Mouse (Mus musculus): Measurements from ENCODE around the gene Psg28. TPM values are rescaled to one million over a fixed set of nuclear protein-coding genes. Genes with fewer than 3 reads are reported as not detected.
"Not testable (repeated sequence)": the region's sequence is repeated elsewhere in the genome, so short reads cannot be mapped to it uniquely, and the experiment has no call there.

Gene Psg28
- polyA plus RNA-seq (2014; fragmentation: Nextera tagmentation; extraction: Ambion mirVana) = not detected in 2 replicates

GRCm38 (mm10) chr7:18431941-18432340 lies at the start of gene Psg28:
Gene Psg28, minus strand, starts transcription at chr7:18432041.
- ATAC-seq (replicated peaks; ENCODE audit: insufficient number of reproducible peaks, low FRiP score, low TSS enrichment); H3K4me3 ChIP-seq (ENCODE audit: low read depth, low read length); H3K4me2 ChIP-seq; H3K4me1 ChIP-seq (ENCODE audit: control insufficient read depth, insufficient read depth, low read length); H3K9ac ChIP-seq (ENCODE audit: low read depth, low read length); H3K36me3 ChIP-seq (ENCODE audit: control insufficient read depth, insufficient read depth, low read length); H3K27ac ChIP-seq (ENCODE audit: low read depth, low read length); H3K9me3 ChIP-seq (replicated peaks; ENCODE audit: control insufficient read depth, low read length); H3K27me3 ChIP-seq (ENCODE audit: control insufficient read depth, insufficient read depth, low read length): not testable (repeated sequence)
- WGBS (ENCODE audit: insufficient replicate concordance) = 65% methylated on average over 2 of the region's 2 CpGs

GRCm38 (mm10) chr7:18403407-18403806 lies 28.4 kb downstream of the Psg28 start:
- Histone ChIP-seq H3K9ac (ENCODE audit: low read depth, low read length) (no peak overlapping the region), H3K27ac (ENCODE audit: low read depth, low read length) (no peak overlapping the region), H3K4me3 (ENCODE audit: low read depth, low read length) (no peak overlapping the region), H3K4me2 (no peak overlapping the region), H3K27me3 (ENCODE audit: control insufficient read depth, insufficient read depth, low read length) (no peaks in the 10 kb centered on the region), H3K4me1 (ENCODE audit: control insufficient read depth, insufficient read depth, low read length) (no peaks in the 10 kb centered on the region), H3K9me3 (replicated peaks; ENCODE audit: control insufficient read depth, low read length) (peaks cover 8% of the 10 kb centered on the region), H3K36me3 (ENCODE audit: control insufficient read depth, insufficient read depth, low read length) (no peaks in the 10 kb centered on the region)
- 27% methylated on average over 11 of the region's 11 CpGs for WGBS (ENCODE audit: insufficient replicate concordance)
- no peak for ATAC-seq (replicated peaks; ENCODE audit: insufficient number of reproducible peaks, low FRiP score, low TSS enrichment)

GRCm38 (mm10) chr7:18402527-18403237 lies 29.2 kb downstream of the Psg28 start:
- WGBS (ENCODE audit: insufficient replicate concordance) = 30% methylated on average over 34 of the region's 35 CpGs
- H3K4me2 ChIP-seq = no peak overlapping the region
- H3K27me3 ChIP-seq (ENCODE audit: control insufficient read depth, insufficient read depth, low read length) = no peaks in the 10 kb centered on the region
- H3K4me1 ChIP-seq (ENCODE audit: control insufficient read depth, insufficient read depth, low read length) = no peaks in the 10 kb centered on the region
- no peaks in the 10 kb centered on the region for H3K36me3 ChIP-seq (ENCODE audit: control insufficient read depth, insufficient read depth, low read length)
- peaks cover 8% of the 10 kb centered on the region for H3K9me3 ChIP-seq (replicated peaks; ENCODE audit: control insufficient read depth, low read length)
- H3K27ac ChIP-seq (ENCODE audit: low read depth, low read length) = no peak overlapping the region
- H3K4me3 ChIP-seq (ENCODE audit: low read depth, low read length) = no peak overlapping the region
- no peak for ATAC-seq (replicated peaks; ENCODE audit: insufficient number of reproducible peaks, low FRiP score, low TSS enrichment)
- H3K9ac ChIP-seq (ENCODE audit: low read depth, low read length) = no peak overlapping the region

- not testable (repeated sequence) for H3K27me3 ChIP-seq (ENCODE audit: control insufficient read depth, insufficient read depth, low read length); H3K4me2 ChIP-seq; H3K4me1 ChIP-seq (ENCODE audit: control insufficient read depth, insufficient read depth, low read length); ATAC-seq (replicated peaks; ENCODE audit: insufficient number of reproducible peaks, low FRiP score, low TSS enrichment); H3K4me3 ChIP-seq (ENCODE audit: low read depth, low read length); H3K36me3 ChIP-seq (ENCODE audit: control insufficient read depth, insufficient read depth, low read length); H3K27ac ChIP-seq (ENCODE audit: low read depth, low read length); H3K9ac ChIP-seq (ENCODE audit: low read depth, low read length); H3K9me3 ChIP-seq (replicated peaks; ENCODE audit: control insufficient read depth, low read length)
- 76% methylated on average over 4 of the region's 4 CpGs for WGBS (ENCODE audit: insufficient replicate concordance)
Observed at GRCm38 (mm10) chr7:18391483-18391882, 40.4 kb downstream of the Psg28 start.

GRCm38 (mm10) chr7:18378295-18378694 lies 53.5 kb downstream of the Psg28 start:
- no peak overlapping the region for H3K9ac ChIP-seq (ENCODE audit: low read depth, low read length)
- H3K4me1 ChIP-seq (ENCODE audit: control insufficient read depth, insufficient read depth, low read length) = no peaks in the 10 kb centered on the region
- H3K4me3 ChIP-seq (ENCODE audit: low read depth, low read length) = no peak overlapping the region
- H3K36me3 ChIP-seq (ENCODE audit: control insufficient read depth, insufficient read depth, low read length) = no peaks in the 10 kb centered on the region
- H3K4me2 ChIP-seq = no peak overlapping the region
- WGBS (ENCODE audit: insufficient replicate concordance) = 70% methylated on average over 2 of the region's 2 CpGs
- H3K9me3 ChIP-seq (replicated peaks; ENCODE audit: control insufficient read depth, low read length) = peaks cover 17% of the 10 kb centered on the region; the same call in 1 of the 2 replicates
- no peak for ATAC-seq (replicated peaks; ENCODE audit: insufficient number of reproducible peaks, low FRiP score, low TSS enrichment)
- no peak overlapping the region for H3K27ac ChIP-seq (ENCODE audit: low read depth, low read length)
- no peaks in the 10 kb centered on the region for H3K27me3 ChIP-seq (ENCODE audit: control insufficient read depth, insufficient read depth, low read length)

Small RNAs within 50 kb of the gene (microRNA-seq; reads per million reads assigned to microRNA genes)
- not detected for gene Gm24715 (ENCODE audit: borderline number of aligned reads)

Other genes with a start within 250 kb of the Psg28 start
- not detected in 2 replicates for gene Mill1, start 186.7 kb downstream of the Psg28 start, polyA plus RNA-seq (2014; fragmentation: Nextera tagmentation; extraction: Ambion mirVana)
- not detected in 2 replicates for gene Psg18, start 77.0 kb downstream of the Psg28 start, polyA plus RNA-seq (2014; fragmentation: Nextera tagmentation; extraction: Ambion mirVana)
- not detected in 2 replicates for gene Psg26, start 52.1 kb upstream of the Psg28 start, polyA plus RNA-seq (2014; fragmentation: Nextera tagmentation; extraction: Ambion mirVana)
- gene Psg25, start 100.2 kb upstream of the Psg28 start, polyA plus RNA-seq (2014; fragmentation: Nextera tagmentation; extraction: Ambion mirVana) = 0.10 and 0.11 TPM in 2 replicates
- gene Psg27, start 135.3 kb upstream of the Psg28 start, polyA plus RNA-seq (2014; fragmentation: Nextera tagmentation; extraction: Ambion mirVana) = not detected in 2 replicates
- gene Psg23, start 184.5 kb upstream of the Psg28 start, polyA plus RNA-seq (2014; fragmentation: Nextera tagmentation; extraction: Ambion mirVana) = not detected in 2 replicates
- gene Psg21, start 224.7 kb upstream of the Psg28 start, polyA plus RNA-seq (2014; fragmentation: Nextera tagmentation; extraction: Ambion mirVana) = not detected in 2 replicates

Measured in heart, embryonic 11.5 days (tissue).